Mouse (Mus musculus) limb, embryonic 13.5 days (tissue): ENCODE measurements at regions not wholly inside any gene's neighbourhood (a gene's known extent, or its start where the extent isn't known, plus 50 kb on each side); places are given as distances from the start of the nearest gene placed in this dataset.
"Not testable (repeated sequence)": the region's sequence is repeated elsewhere in the genome, so short reads cannot be mapped to it uniquely, and the experiment has no call there.

Source experiments
- ATAC-seq: fragments of 200-750 bp; cut with Nextera tagmentation; 2 replicates; pipeline ENCODE4 v1.8.0; 2017; ENCODE audit warnings: low read depth, moderate number of reproducible peaks, moderate TSS enrichment; ENCODE audit not compliant: low FRiP score
- H3K27ac ChIP-seq: fragments of 300-500 bp; sonication (generic); 2 replicates; pipeline ENCODE4 v1.5.1; 2015; ENCODE audit warnings: inconsistent platforms, mild to moderate bottlenecking, moderate library complexity
- H3K27me3 ChIP-seq: fragments of 300-500 bp; sonication (generic); 2 replicates; pipeline ENCODE4 v1.6.1; 2015; ENCODE audit warnings: mild to moderate bottlenecking, inconsistent platforms
- H3K36me3 ChIP-seq: fragments of 300-500 bp; sonication (generic); 2 replicates; pipeline ENCODE4 v1.6.1; 2015; ENCODE audit warnings: inconsistent platforms, mild to moderate bottlenecking, moderate library complexity
- H3K4me1 ChIP-seq: fragments of 300-500 bp; sonication (generic); 2 replicates; pipeline ENCODE4 v1.6.1; 2015; ENCODE audit warnings: inconsistent platforms
- H3K4me2 ChIP-seq: fragments of 300-500 bp; sonication (generic); replicated peaks from 2 replicates; pipeline ENCODE4 v1.6.1; 2015; ENCODE audit warnings: inconsistent platforms, mild to moderate bottlenecking, moderate library complexity
- H3K4me3 ChIP-seq: fragments of 300-500 bp; sonication (generic); 2 replicates; pipeline ENCODE4 v1.5.1; 2015; ENCODE audit warnings: moderate library complexity, mild to moderate bottlenecking, inconsistent platforms
- H3K9ac ChIP-seq: fragments of 300-500 bp; sonication (generic); 2 replicates; pipeline ENCODE4 v1.6.1; 2015; ENCODE audit warnings: mild to moderate bottlenecking, inconsistent platforms
- H3K9me3 ChIP-seq: fragments of 300-500 bp; sonication (generic); 2 replicates; pipeline ENCODE4 v1.6.1; 2016; ENCODE audit warnings: inconsistent platforms
- WGBS: fragments of 180-500 bp; shearing (Covaris S2); methylation state at CpG from one replicate; pipeline ENCODE4 v1.1.7; 2015; 5-methylcytosine and 5-hydroxymethylcytosine counted together

- Histone ChIP-seq H3K4me3 (no peak overlapping the region), H3K27me3 (no peaks in the 10 kb centered on the region), H3K9ac (no peak overlapping the region), H3K4me2 (no peak overlapping the region), H3K36me3 (no peaks in the 10 kb centered on the region), H3K27ac (no peak overlapping the region), H3K9me3 (no peaks in the 10 kb centered on the region), H3K4me1 (no peaks in the 10 kb centered on the region)
- WGBS, result 90% methylated on average over 4 of the region's 4 CpGs
- ATAC-seq, result no peak
Observed at GRCm38 (mm10) chr14:87612871-87613270, 196.4 kb downstream of the Tdrd3 start.

DNA sequence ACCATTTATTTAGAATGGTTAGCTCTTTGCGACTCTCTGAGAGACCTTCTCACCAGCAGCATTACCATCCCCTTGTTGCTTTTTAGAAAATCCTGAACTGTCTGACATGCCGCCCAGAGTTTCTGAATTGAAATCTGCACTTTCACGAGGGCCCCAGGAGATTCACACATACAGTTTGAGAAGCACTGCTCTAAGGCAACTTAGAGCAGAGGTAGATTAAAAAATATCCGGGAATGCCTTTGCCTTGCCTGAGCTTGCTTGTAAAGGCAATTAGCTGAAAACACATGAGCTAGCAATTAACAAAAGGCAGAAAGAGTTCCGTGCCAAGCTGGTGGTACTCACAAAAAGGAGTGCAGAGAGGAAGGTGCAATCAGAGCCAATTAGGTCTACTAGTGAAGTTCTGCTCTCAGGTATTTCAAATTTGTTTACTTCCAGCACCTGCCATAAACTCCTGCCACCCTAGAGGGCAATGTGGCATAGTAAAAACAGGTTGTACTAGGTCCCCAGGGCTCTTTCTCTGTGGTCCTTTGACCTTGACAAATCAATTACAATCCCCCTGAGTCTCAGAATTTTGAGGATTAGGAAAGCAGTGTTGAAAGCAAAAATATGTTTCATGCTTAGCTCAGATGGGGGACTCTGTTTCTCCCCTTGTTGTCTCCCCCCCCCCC is 203.1 kb downstream of the Tdrd3 start:
- H3K9me3 ChIP-seq, result no peaks in the 10 kb centered on the region
- no peak overlapping the region for H3K27ac ChIP-seq
- H3K4me2 ChIP-seq, result 0 out of 2 replicates have a peak overlapping the region, but pooled peaks have one; percentile 0
- WGBS, result 21% methylated on average over 5 of the region's 5 CpGs
- H3K4me3 ChIP-seq, result no peak overlapping the region
- H3K36me3 ChIP-seq, result no peaks in the 10 kb centered on the region
- H3K27me3 ChIP-seq, result no peaks in the 10 kb centered on the region
- no peak overlapping the region for H3K9ac ChIP-seq
- H3K4me1 ChIP-seq, result peaks cover 10% of the 10 kb centered on the region; the same call in 1 of the 2 replicates
- ATAC-seq, result no peak

- Histone ChIP-seq H3K9me3 (no peaks in the 10 kb centered on the region), H3K36me3 (no peaks in the 10 kb centered on the region), H3K4me2 (no peak overlapping the region), H3K4me1 (no peaks in the 10 kb centered on the region), H3K9ac (no peak overlapping the region), H3K27ac (no peak overlapping the region), H3K4me3 (no peak overlapping the region), H3K27me3 (no peaks in the 10 kb centered on the region)
- no peak for ATAC-seq
- 73% methylated on average over 7 of the region's 7 CpGs for WGBS
Observed at GRCm38 (mm10) chr14:87631078-87631813, 214.8 kb downstream of the Tdrd3 start.

DNA sequence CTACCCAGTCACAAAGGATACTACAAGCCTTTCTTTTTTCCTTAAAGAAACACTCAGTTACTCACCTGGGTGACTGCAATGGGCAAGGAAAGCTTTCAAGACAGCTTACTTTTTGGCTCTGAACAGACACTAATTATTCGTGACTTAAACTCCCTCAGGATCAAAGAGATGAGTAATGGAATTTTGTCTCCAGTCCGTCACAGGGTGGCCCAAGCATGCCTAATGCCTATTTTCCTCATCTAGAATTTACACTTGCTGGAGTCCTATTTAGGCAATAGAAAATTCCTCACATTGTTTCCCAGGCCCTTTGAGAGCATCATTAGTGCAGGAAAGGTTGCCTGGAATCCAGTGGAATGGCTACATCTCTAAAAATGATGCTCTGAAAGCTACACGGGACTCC is 218.2 kb downstream of the Tdrd3 start:
- no peaks in the 10 kb centered on the region for H3K9me3 ChIP-seq
- no peak for ATAC-seq
- no peaks in the 10 kb centered on the region for H3K27me3 ChIP-seq
- no peaks in the 10 kb centered on the region for H3K4me1 ChIP-seq
- no peak overlapping the region for H3K4me3 ChIP-seq
- H3K27ac ChIP-seq, result no peak overlapping the region
- no peak overlapping the region for H3K9ac ChIP-seq
- no peaks in the 10 kb centered on the region for H3K36me3 ChIP-seq
- WGBS, result 50% methylated on average over 3 of the region's 3 CpGs
- H3K4me2 ChIP-seq, result no peak overlapping the region

- Histone ChIP-seq H3K9me3 (no peaks in the 10 kb centered on the region), H3K9ac (no peak overlapping the region), H3K4me1 (no peaks in the 10 kb centered on the region), H3K27ac (no peak overlapping the region), H3K4me2 (no peak overlapping the region), H3K27me3 (no peaks in the 10 kb centered on the region), H3K36me3 (no peaks in the 10 kb centered on the region), H3K4me3 (no peak overlapping the region)
- WGBS, result 78% methylated on average over 2 of the region's 2 CpGs
- no peak for ATAC-seq
Observed at GRCm38 (mm10) chr14:87637131-87637530, 220.7 kb downstream of the Tdrd3 start.

DNA sequence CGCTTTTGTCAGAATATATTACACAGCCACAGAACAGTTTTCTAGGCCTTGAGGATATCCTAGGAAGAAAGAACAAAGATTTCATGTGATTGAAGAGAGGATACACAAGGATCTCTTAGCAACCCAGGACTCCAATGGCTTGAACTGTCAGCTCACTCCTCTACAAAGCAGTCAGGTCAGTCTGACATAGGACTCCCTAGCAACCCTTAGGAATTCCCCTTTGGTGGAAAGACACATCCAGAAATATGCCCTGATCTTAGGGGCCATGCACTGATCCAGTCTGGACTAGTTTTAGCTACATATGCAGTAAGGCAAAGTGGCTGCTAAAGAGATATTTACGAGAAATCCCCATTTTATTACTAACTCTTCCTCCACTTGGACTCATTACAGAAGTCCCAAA is 251.5 kb downstream of the Tdrd3 start:
- Histone ChIP-seq H3K9me3 (no peaks in the 10 kb centered on the region), H3K9ac (no peak overlapping the region), H3K4me3 (no peak overlapping the region), H3K4me1 (no peaks in the 10 kb centered on the region), H3K27me3 (no peaks in the 10 kb centered on the region), H3K4me2 (no peak overlapping the region), H3K36me3 (no peaks in the 10 kb centered on the region), H3K27ac (no peak overlapping the region)
- WGBS, result 72% methylated on average over 2 of the region's 2 CpGs
- no peak for ATAC-seq

- no peak; the same call in 1 of the 2 replicates for ATAC-seq
- WGBS, result 94% methylated on average over 2 of the region's 2 CpGs
- Histone ChIP-seq H3K27ac (no peak overlapping the region), H3K36me3 (no peaks in the 10 kb centered on the region), H3K27me3 (no peaks in the 10 kb centered on the region), H3K4me3 (no peak overlapping the region), H3K4me2 (no peak overlapping the region), H3K9ac (no peak overlapping the region), H3K4me1 (no peaks in the 10 kb centered on the region), H3K9me3 (no peaks in the 10 kb centered on the region)
Observed at GRCm38 (mm10) chr14:87669496-87669895, 253.1 kb downstream of the Tdrd3 start.

DNA sequence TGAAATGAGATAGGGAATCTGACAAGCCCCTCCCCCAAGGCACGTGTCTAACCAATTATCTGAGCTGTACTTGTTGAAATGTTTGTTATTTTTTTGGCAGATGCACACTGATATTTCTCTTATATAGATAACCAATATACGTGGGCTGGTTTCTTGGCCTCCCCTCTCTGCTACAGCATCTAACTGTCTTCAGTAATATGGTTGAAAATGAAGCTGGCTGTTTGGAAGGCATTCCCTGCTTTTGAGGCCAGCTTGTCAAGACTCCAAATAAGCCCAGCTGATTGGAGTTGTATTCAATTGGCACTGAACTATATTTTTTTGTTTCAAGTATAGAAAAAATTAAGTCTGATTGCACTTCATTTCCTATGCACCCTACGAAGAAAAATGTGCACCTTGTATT is 264.3 kb downstream of the Tdrd3 start:
- Histone ChIP-seq H3K27ac (no peak overlapping the region), H3K36me3 (no peaks in the 10 kb centered on the region), H3K9me3 (no peaks in the 10 kb centered on the region), H3K27me3 (no peaks in the 10 kb centered on the region), H3K4me2 (no peak overlapping the region), H3K9ac (no peak overlapping the region), H3K4me1 (no peaks in the 10 kb centered on the region), H3K4me3 (no peak overlapping the region)
- ATAC-seq, result no peak
- 80% methylated on average over 3 of the region's 3 CpGs for WGBS

DNA sequence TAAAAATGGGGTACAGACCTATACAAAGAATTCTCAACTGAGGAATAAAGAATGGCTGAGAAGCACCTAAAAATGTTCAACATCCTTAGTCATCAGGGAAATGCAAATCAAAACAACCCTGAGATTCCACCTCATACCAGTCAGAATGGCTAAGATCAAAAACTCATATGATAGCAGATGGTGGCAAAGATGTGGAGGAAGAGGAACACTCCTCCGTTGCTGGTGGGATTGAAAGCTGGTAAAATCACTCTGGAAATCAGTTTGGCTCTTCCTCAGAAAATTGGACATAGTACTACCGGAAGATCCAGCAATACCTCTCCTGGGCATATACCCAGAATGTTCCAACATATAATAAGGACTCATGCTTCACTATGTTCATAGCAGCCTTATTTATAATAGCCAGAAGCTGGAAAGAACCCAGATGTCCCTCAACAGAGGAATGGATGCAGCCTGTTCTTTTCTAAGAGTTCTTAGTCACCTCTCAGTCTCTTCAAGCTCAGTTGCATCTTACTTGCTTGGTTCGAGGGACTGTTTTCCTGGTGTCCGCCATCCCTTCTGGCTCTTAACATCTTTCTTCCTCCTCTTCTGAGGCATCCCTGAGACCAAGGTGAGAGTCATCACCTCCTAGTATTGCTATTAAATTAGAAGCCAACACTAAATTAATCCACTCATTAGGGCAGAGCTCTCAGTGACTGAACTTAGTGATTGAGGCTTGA is 266.8 kb downstream of the Tdrd3 start:
- not testable (repeated sequence) for H3K9me3 ChIP-seq, H3K4me1 ChIP-seq, H3K9ac ChIP-seq, H3K4me2 ChIP-seq, ATAC-seq, H3K36me3 ChIP-seq, H3K4me3 ChIP-seq, H3K27ac ChIP-seq, H3K27me3 ChIP-seq
- 81% methylated on average over 4 of the region's 4 CpGs for WGBS

- Histone ChIP-seq H3K4me2 (no peak overlapping the region), H3K9me3 (no peaks in the 10 kb centered on the region), H3K27ac (no peak overlapping the region), H3K4me1 (no peaks in the 10 kb centered on the region), H3K4me3 (no peak overlapping the region), H3K36me3 (no peaks in the 10 kb centered on the region), H3K27me3 (no peaks in the 10 kb centered on the region), H3K9ac (no peak overlapping the region)
- ATAC-seq, result no peak
- 83% methylated on average over 3 of the region's 3 CpGs for WGBS
Observed at GRCm38 (mm10) chr14:87689866-87690265, 273.4 kb downstream of the Tdrd3 start.

DNA sequence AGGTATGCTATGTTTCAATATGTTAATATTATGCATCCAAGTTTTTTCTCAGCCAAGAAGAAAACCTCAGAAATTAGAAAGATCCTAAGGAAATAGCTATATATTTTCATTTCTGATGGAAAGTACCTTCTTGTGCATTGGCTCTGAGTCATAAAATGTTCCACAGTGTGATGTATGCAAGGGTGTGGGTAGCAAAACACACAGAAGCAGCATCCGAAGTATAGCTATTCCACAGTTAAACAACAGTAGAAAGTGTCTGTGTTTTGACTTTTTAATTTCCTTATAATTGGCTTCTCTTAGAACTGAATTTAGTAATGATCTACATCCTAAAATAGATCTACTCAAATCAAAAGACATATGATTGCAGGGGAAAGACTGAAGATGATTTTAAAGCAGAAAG is 320.0 kb downstream of the Tdrd3 start:
- H3K4me3 ChIP-seq, result no peak overlapping the region
- WGBS, result 78% methylated on average over 1 of the region's 1 CpGs
- H3K27me3 ChIP-seq, result no peaks in the 10 kb centered on the region
- H3K36me3 ChIP-seq, result no peaks in the 10 kb centered on the region
- H3K9ac ChIP-seq, result no peak overlapping the region
- no peaks in the 10 kb centered on the region for H3K9me3 ChIP-seq
- H3K4me1 ChIP-seq, result no peaks in the 10 kb centered on the region
- no peak overlapping the region for H3K4me2 ChIP-seq
- no peak for ATAC-seq
- no peak overlapping the region for H3K27ac ChIP-seq

- no peaks in the 10 kb centered on the region for H3K36me3 ChIP-seq
- WGBS, result 35% methylated on average over 8 of the region's 8 CpGs
- H3K27me3 ChIP-seq, result no peaks in the 10 kb centered on the region
- ATAC-seq, result no peak
- no peak overlapping the region for H3K4me3 ChIP-seq
- H3K9me3 ChIP-seq, result no peaks in the 10 kb centered on the region
- no peak overlapping the region for H3K9ac ChIP-seq
- H3K27ac ChIP-seq, result no peak overlapping the region
- H3K4me1 ChIP-seq, result 0 out of 2 replicates have a peak, but pooled peaks cover 3% of the 10 kb centered on the region
- 0 out of 2 replicates have a peak overlapping the region, but pooled peaks have one; percentile 7 for H3K4me2 ChIP-seq
Observed at GRCm38 (mm10) chr14:87745524-87745923, 329.1 kb downstream of the Tdrd3 start.
